Mouse (Mus musculus) layer of hippocampus, adult 9-10 months (tissue): ENCODE results near the gene Krtap9-1.
"Not testable (repeated sequence)": the region's sequence is repeated elsewhere in the genome, so short reads cannot be mapped to it uniquely, and the experiment has no call there.

Experiments
- DNase-seq: peaks from one replicate; pipeline ENCODE4 v3.0.0; 2022; ENCODE audit warnings: low spot score

Gene Krtap9-1

DNA sequence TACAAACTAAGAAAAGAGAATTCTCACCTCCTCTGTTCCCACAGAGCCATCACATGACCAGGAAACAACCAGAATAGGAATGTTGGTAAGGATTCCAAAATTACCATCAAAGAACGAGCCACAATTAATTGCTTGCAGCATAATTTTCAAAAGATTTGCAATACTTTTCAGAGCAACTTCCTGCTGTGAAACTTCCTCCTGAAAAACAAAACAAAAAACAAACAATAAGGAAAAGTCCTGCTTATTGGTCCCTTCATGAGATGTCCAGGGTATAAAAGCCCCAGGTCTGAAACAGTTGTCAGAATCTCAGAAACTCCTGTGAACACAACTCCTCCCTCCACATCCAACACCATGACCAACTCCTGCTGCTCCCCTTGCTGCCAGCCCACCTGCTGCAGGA lies at the start of gene Krtap9-1:
TSS of gene Krtap9-1 (plus strand) at position 301 of the 400 bp plus-strand sequence.
- DNase-seq, result not testable (repeated sequence)

DNA sequence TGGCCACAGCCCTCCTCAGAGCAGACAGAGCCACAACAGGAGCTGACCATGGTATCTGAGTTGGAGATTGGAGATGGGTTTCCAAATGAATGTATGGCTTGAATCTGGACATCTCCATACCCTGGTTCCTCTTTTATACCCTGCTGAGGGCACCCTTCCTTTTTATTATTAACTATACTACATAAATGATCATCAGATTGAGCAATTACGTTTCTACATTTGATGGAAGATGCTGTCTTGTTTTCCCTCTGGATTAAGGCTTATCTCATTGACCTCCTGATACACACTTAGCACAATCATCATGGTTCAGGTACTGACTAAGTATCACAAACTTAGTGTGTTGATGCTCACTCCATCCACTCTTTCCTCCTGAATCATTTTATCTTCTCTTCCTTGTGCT lies 35.2 kb upstream of the Krtap9-1 start, which contains the start of gene 2300003K06Rik:
TSS of gene 2300003K06Rik (minus strand) at position 101 of the 400 bp plus-strand sequence.
- DNase-seq, result no peak

DNA sequence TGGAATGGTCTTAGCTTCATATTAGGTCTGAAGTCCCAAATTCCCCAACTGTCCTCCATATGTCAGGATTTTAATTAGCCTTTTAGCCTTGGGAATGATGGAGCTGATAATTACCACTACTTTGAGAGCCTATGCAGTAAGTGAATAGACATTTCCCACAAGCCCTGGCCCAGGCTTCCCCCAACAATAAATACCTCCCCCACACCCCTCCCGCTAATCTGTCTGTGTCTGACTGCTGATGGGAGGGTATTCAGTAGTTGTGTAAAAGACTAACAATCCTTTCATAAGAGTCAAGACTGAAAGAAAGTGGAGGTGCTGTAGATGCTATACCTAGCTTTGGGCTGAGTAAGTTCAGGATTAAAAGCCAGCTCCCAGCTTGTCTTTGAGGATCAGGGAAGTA lies 31.0 kb upstream of the Krtap9-1 start:
- DNase-seq, result no peak

DNA sequence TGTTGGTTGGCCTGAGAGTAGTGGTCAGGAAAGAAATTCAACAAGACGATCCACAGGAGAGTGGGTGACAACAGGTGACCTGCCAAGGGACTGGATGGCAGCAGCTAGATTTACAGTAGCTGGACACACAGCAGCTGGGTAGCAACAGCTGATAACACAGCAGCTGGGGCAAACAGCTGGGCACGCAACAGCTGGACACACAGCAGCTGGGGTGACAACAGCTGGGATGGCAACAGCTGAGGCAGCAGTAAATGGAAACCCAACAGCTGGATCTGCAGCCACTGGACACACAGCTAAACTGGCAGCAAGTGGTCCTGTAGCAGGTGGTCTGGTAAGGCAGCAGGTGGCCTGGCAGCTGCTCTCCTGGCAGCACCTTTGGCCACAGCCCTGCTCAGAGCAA lies 26.4 kb upstream of the Krtap9-1 start:
- no peak for DNase-seq

DNA sequence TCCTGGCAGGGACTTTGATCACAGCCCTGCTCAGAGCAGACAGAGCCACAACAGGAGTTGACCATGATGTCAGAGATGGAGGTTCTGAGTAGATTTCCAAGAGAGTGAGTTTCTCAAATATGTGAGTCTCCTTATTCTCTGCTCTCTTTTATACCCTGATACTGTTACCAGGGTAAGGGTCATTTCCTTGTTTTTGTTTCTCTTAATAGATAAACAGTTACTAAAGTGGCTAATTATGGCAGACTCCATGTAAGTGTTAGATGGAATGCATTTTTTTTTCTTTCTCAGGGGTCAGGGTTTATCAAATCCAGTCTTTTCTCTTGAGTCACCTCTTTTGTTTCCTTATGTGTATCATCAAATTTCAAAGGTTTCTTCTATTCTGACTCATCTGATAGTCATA lies 21.7 kb upstream of the Krtap9-1 start, which contains the start of gene Krtap4-16:
TSS of gene Krtap4-16 (minus strand) at position 101 of the 400 bp plus-strand sequence.
- DNase-seq, result no peak

DNA sequence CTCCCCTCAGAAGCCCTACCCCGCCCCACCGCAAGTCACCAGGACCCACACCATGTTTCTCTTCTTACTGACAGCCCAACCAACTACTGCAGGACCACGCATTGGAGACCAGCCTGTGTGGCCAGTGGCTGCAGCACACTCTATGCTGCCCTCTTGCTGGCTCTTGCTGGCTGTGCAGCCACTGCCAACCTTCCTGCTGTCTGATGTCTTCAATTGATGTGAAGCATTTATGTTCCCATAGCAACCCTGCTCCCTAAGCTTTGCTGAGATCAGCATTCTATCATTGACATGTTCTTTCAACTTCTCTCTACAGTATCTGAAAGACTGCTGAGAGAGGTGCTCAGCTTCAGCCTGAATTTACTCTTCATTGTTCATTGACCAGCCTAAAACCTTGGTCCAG lies 19.1 kb upstream of the Krtap9-1 start:
- DNase-seq, result no peak

DNA sequence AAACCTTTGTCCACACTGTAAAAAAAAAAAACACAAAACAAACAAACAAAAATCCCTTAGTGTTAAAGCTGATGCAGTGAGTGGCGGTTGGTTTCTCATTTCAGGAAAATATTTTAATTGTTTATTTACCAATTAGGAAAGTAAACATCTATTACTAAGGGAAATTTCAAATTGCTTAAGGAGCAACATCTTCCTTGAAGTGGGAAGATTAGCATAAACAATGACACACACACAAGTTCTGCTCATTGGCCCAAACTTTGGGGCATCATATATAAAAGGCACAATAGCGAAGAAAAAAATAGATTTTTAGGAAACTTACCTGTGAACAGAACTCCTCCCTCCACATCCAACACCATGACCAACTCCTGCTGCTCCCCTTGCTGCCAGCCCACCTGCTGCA lies 15.6 kb upstream of the Krtap9-1 start, which contains the start of gene Gm11568:
TSS of gene Gm11568 (plus strand) at position 301 of the 400 bp plus-strand sequence.
- DNase-seq, result no peak

DNA sequence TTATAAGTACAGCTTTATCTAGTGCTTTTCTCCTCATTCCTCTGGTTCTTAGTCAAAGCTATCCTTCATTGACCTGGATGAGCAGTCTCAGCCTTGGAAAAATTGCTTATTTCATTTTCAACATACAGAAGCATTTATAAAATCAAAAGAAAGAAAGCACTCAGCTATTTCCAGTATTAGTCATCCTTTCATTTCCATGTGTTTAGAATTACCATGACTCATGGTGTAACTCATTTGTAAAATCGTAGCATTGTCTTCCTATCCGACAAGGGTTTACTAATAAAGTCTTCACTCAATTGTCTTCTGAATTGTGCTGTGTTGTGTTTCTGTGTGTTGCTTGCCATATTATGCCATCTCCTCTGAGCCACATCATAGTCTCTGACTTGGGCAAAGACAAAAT lies 14.4 kb upstream of the Krtap9-1 start:
- no peak for DNase-seq

DNA sequence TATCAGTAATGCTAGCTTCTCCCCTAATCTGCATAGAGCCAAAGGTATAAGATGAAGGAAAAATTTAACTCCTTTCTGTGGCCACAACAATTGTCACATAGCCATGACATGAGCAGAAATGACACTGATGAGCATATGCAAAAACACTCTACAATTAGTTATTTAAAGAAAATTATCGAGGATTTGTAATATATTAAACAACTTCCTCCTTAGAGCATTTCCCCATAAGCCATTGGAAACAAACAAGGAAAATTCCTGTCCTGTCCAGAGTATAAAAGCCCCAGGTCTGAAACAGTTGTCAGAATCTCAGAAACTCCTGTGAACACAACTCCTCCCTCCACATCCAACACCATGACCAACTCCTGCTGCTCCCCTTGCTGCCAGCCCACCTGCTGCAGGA lies 9.0 kb upstream of the Krtap9-1 start, which contains the start of gene Gm11559:
TSS of gene Gm11559 (plus strand) at position 301 of the 400 bp plus-strand sequence.
- DNase-seq, result not testable (repeated sequence)

DNA sequence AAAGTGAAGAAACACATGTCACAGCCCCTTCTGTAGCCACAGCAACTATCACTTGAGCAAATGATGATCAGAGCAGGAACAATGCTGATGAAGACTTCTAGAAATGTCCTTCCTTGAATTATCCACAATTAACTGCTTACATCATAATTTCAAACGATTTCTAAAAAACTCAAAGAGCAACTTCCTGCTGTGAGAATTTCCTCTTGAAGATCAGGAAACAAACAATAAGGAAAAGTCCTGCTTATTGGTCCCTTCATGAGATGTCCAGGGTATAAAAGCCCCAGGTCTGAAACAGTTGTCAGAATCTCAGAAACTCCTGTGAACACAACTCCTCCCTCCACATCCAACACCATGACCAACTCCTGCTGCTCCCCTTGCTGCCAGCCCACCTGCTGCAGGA lies 5.7 kb downstream of the Krtap9-1 start, which contains the start of gene Gm11567:
TSS of gene Gm11567 (plus strand) at position 301 of the 400 bp plus-strand sequence.
- DNase-seq, result not testable (repeated sequence)

DNA sequence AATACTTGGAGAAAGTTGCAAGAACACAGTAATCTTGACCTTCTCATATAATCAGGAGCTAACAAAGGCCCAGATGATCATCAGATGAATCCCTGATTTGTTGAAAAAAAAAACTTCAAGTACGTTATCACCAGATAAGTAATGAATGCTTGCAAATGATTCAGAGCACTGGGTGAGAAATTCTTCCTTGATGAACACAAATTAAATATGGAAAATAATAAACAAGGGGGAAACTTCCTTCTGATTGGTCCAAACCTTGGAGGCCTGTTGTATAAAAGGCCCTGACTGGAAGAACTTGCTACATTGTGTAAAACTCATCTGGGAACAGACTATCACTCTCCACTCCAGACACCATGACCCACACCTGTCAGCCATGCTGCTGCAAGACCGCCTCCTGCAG lies 34.4 kb downstream of the Krtap9-1 start, which contains the start of gene Krtap31-1:
TSS of gene Krtap31-1 (plus strand) at position 301 of the 400 bp plus-strand sequence.
- DNase-seq, result no peak

DNA sequence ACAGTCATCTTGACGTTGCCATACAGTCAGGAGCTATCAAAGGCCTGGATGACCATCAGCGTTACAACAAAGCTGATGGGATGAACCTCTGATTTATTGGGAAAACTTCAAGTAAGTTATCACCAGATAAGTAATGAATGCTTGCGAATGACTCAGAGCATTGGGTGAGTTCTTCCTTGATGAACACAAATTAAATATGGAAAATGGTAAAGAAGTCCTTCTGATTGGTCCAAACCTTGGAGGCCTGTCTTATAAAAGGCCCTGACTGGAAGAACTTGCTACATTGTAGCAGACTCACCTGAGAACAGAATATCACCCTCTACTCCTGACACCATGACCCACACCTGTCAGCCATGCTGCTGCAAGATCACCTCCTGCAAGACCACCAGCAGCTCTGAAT lies 41.3 kb downstream of the Krtap9-1 start, which contains the start of gene Gm11565:
TSS of gene Gm11565 (plus strand) at position 301 of the 400 bp plus-strand sequence.
- no peak for DNase-seq
